Mouse (Mus musculus) kidney, postnatal 36 days (tissue): ENCODE measurements at regions not wholly inside any gene's neighbourhood (a gene's known extent, or its start where the extent isn't known, plus 50 kb on each side); places are given as distances from the start of the nearest gene placed in this dataset.

Experiments
- DNase-seq, 2 experiments: peaks; one replicate each; pipeline ENCODE4 v3.0.0; 2021 to 2022; ENCODE audit warnings: mixed read lengths in 2 of 2

GRCm38 (mm10) chr2:80717979-80718378, 100.9 kb downstream of the Nup35 start:
- no peak for DNase-seq

- no peak for DNase-seq
Measured at GRCm38 (mm10) chr2:80724085-80724484, 107.0 kb downstream of the Nup35 start.

- DNase-seq: no peak
Measured at GRCm38 (mm10) chr2:80731324-80731723, 114.3 kb downstream of the Nup35 start.

- no peak for DNase-seq
Measured at GRCm38 (mm10) chr2:80746737-80747136, 129.7 kb downstream of the Nup35 start.

GRCm38 (mm10) chr2:80762013-80762612, 145.1 kb downstream of the Nup35 start:
- DNase-seq: peak; percentile 38 to 54

GRCm38 (mm10) chr2:80771176-80771575, 154.1 kb downstream of the Nup35 start:
- peak in 1 of 2 experiments; percentile 1 for DNase-seq

- no peak for DNase-seq
Measured at GRCm38 (mm10) chr2:80772455-80772854, 155.4 kb downstream of the Nup35 start.

GRCm38 (mm10) chr2:80786370-80786769, 169.3 kb downstream of the Nup35 start:
- DNase-seq: no peak

- DNase-seq: peak in 1 of 2 experiments; percentile 4
Measured at GRCm38 (mm10) chr2:80793345-80794147, 176.5 kb downstream of the Nup35 start.

- no peak for DNase-seq
Measured at GRCm38 (mm10) chr2:80794148-80794507, 177.1 kb downstream of the Nup35 start.

- DNase-seq: no peak
Measured at GRCm38 (mm10) chr2:80819268-80819667, 202.2 kb downstream of the Nup35 start.

- DNase-seq: no peak
Measured at GRCm38 (mm10) chr2:80851056-80851455, 234.0 kb downstream of the Nup35 start.

- no peak for DNase-seq
Measured at GRCm38 (mm10) chr2:80855214-80855613, 238.2 kb downstream of the Nup35 start.

GRCm38 (mm10) chr2:80870046-80870445, 253.0 kb downstream of the Nup35 start:
- no peak for DNase-seq

- no peak for DNase-seq
Measured at GRCm38 (mm10) chr2:80870458-80870857, 253.4 kb downstream of the Nup35 start.

GRCm38 (mm10) chr2:80871356-80871755, 254.3 kb downstream of the Nup35 start:
- DNase-seq: no peak

GRCm38 (mm10) chr2:80878437-80878836, 261.4 kb downstream of the Nup35 start:
- peak in 1 of 2 experiments; percentile 32 for DNase-seq

- DNase-seq: no peak
Measured at GRCm38 (mm10) chr2:80884231-80884630, 267.2 kb downstream of the Nup35 start.

- DNase-seq: no peak
Measured at GRCm38 (mm10) chr2:80902050-80902449, 285.0 kb downstream of the Nup35 start.

GRCm38 (mm10) chr2:80913478-80913877, 296.4 kb downstream of the Nup35 start:
- DNase-seq: no peak

- no peak for DNase-seq
Measured at GRCm38 (mm10) chr2:80945521-80945920, 328.5 kb downstream of the Nup35 start.

- DNase-seq: no peak
Measured at GRCm38 (mm10) chr2:80966766-80967165, 349.7 kb downstream of the Nup35 start.

GRCm38 (mm10) chr2:80967260-80967659, 350.2 kb downstream of the Nup35 start:
- DNase-seq: no peak

- peak in 1 of 2 experiments; percentile 1 for DNase-seq
Measured at GRCm38 (mm10) chr2:80969354-80969753, 352.3 kb downstream of the Nup35 start.
